Mouse (Mus musculus): ENCODE measurements around the gene Iqgap1.

DNA sequence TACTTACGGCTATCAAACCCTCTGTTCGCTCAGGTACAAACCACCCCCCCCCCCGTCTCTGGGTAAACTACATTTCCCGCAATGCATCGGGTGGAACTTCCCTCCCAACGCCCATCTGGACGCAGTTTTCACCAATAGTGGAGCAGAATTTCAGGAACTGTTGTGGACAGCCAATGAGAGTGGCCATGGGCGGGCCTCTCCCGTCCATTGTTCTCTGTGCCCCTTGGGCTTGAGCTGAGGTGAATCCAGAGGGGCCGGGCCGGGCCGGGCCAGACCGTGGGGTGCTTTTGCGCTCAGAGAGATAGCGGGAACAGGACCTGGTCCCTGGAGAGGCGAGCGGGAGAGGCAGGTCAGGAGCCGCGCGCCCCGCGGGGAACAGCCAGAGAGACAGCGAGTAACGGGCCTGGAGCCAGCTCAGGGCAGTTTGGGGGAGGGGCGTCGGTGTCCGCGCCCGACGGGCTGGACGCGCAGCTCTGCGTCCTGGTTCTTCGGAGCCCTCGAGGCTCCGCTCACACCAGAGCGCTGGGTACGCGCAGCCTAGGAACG lies 35.0 kb upstream of the Iqgap1 start, which contains the start of gene Zscan2:
- TF ChIP-seq CTCF (IDR thresholded peaks at IDR 0.05; ENCODE audit: low read depth, low read length) (no peak), POLR2A (IDR thresholded peaks at IDR 0.05; ENCODE audit: extremely low read depth, insufficient read depth, low read length) (peak; percentile 73; the same call in 1 of the 2 replicates)
